Mouse (Mus musculus) brain, embryonic 14.5 days (tissue): ENCODE measurements at regions not wholly inside any gene's neighbourhood (a gene's known extent, or its start where the extent isn't known, plus 50 kb on each side); places are given as distances from the start of the nearest gene placed in this dataset.
A peak's percentile ranks its signal among the peaks of the same experiment; 100 is the strongest.

Experiments used
- DNase-seq: peaks from one replicate; pipeline ENCODE4 v3.0.0-alpha.2; 2011; ENCODE audit warnings: low read depth
- CTCF ChIP-seq: fragments of 200-500 bp; IDR thresholded peaks from 2 replicates; pipeline ENCODE4 v1.5.1; 2012; ENCODE audit warnings: inconsistent platforms, mild to moderate bottlenecking, moderate library complexity, borderline replicate concordance; ENCODE audit not compliant: insufficient read depth, insufficient read length; ENCODE audit errors: extremely low read depth
- POLR2A ChIP-seq: fragments of 200-500 bp; IDR thresholded peaks from 2 replicates; pipeline ENCODE4 v1.6.1; 2012; ENCODE audit warnings: mild to moderate bottlenecking, inconsistent platforms, borderline replicate concordance; ENCODE audit not compliant: poor library complexity, insufficient read depth, insufficient read length, severe bottlenecking; ENCODE audit errors: extremely low read depth

- TF ChIP-seq CTCF (no peak), POLR2A (no peak)
- peak; percentile 60 for DNase-seq
Measured at GRCm38 (mm10) chr1:89257945-89258344, 187.7 kb downstream of the Sh3bp4 start.

GRCm38 (mm10) chr1:89265771-89266170 is 188.8 kb upstream of the Agap1 start:
- TF ChIP-seq CTCF (no peak), POLR2A (no peak)

GRCm38 (mm10) chr1:89268806-89269205 is 185.8 kb upstream of the Agap1 start:
- TF ChIP-seq CTCF (no peak), POLR2A (no peak)
- peak; percentile 75 for DNase-seq

More at GRCm38 (mm10) chr1:89265771-89266170, 188.8 kb upstream of the Agap1 start:
- no peak for DNase-seq

GRCm38 (mm10) chr1:89271743-89272142 is 182.9 kb upstream of the Agap1 start:
- no peak for TF ChIP-seq POLR2A
- no peak for TF ChIP-seq CTCF
- no peak for DNase-seq

- DNase-seq, result no peak
Measured at GRCm38 (mm10) chr1:89273021-89273420, 181.6 kb upstream of the Agap1 start.

GRCm38 (mm10) chr1:89273786-89274362 is 180.7 kb upstream of the Agap1 start:
- TF ChIP-seq POLR2A (no peak), CTCF (no peak)

More at GRCm38 (mm10) chr1:89273021-89273420, 181.6 kb upstream of the Agap1 start:
- TF ChIP-seq CTCF (no peak), POLR2A (no peak)

DNA sequence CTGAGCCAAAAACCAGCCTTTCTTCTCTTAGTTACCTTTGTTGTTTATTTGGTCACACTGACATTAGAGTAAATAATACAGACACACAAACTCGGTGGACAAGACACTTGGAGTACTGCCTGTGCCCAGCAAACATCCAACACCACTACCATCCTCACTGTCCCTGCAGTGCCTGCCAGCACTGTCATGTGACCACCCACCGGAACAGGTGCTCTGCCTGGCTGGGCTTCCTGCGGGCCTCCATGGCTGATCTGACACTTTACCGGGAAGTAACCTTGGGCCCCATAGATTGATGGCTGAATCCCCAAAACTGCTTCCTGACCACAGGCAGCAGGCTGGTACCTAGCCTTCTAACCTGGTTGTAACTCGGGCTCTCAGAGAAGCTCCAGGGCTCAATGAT is 175.2 kb upstream of the Agap1 start:
- TF ChIP-seq POLR2A, result no peak
- no peak for TF ChIP-seq CTCF
- no peak for DNase-seq

More at GRCm38 (mm10) chr1:89273786-89274362, 180.7 kb upstream of the Agap1 start:
- DNase-seq, result peak; percentile 65

GRCm38 (mm10) chr1:89281107-89281655 is 173.4 kb upstream of the Agap1 start:
- TF ChIP-seq POLR2A (no peak), CTCF (no peak)
- no peak for DNase-seq

GRCm38 (mm10) chr1:89285041-89285440 is 169.6 kb upstream of the Agap1 start:
- no peak for TF ChIP-seq POLR2A
- TF ChIP-seq CTCF, result no peak
- DNase-seq, result no peak

GRCm38 (mm10) chr1:89287136-89287795 is 167.3 kb upstream of the Agap1 start:
- no peak for DNase-seq
- TF ChIP-seq POLR2A, result no peak

DNA sequence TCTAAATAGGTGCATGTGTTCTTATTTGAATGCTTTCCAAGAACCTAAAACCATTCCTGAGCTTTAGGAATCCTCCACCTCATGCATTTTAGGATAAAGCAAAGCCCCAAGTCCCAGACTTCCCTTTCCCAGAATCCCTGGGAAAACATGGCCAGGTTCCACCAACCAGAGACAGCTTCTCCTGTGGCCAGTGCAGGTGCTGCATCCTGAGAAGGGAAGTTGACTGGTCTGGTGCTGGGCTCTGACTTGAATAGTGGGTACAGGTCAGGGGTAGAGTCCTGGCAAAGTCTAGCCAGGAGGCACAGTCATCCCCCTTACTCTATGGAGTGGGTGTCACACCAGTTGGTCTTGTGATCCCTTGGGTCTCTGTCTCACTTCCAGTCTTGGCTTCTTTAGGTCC is 166.6 kb upstream of the Agap1 start:
- TF ChIP-seq CTCF (no peak), POLR2A (no peak)
- no peak for DNase-seq

- no peak for TF ChIP-seq CTCF
- no peak for TF ChIP-seq POLR2A
- no peak for DNase-seq
Measured at GRCm38 (mm10) chr1:89288921-89289320, 165.7 kb upstream of the Agap1 start.
